Mouse (Mus musculus) hindbrain, embryonic 11.5 days (tissue): ENCODE measurements around the gene Shisa3. TPM values are rescaled to one million over a fixed set of nuclear protein-coding genes. Genes with fewer than 3 reads are reported as not detected.

Experiments used
- ATAC-seq: fragments of 200-750 bp; cut with Nextera tagmentation; 2 replicates; pipeline ENCODE4 v1.8.0; 2017; ENCODE audit warnings: mild to moderate bottlenecking, moderate TSS enrichment, moderate library complexity; ENCODE audit not compliant: low FRiP score
- DNase-seq: peaks from one replicate; pipeline ENCODE4 v3.0.0-alpha.2; 2015; ENCODE audit warnings: low spot score
- H3K27ac ChIP-seq: fragments of 300-500 bp; sonication (generic); 2 replicates; pipeline ENCODE4 v1.5.1; 2014; ENCODE audit warnings: mild to moderate bottlenecking, low read depth, low read length
- H3K27me3 ChIP-seq: fragments of 300-500 bp; sonication (generic); 2 replicates; pipeline ENCODE4 v1.6.1; 2014; ENCODE audit warnings: mild to moderate bottlenecking, low read length, moderate library complexity, mixed read lengths; ENCODE audit not compliant: control insufficient read depth, insufficient read depth
- H3K36me3 ChIP-seq: fragments of 300-500 bp; sonication (generic); 2 replicates; pipeline ENCODE4 v1.6.1; 2014; ENCODE audit warnings: mild to moderate bottlenecking, low read length, moderate library complexity, mixed read lengths; ENCODE audit not compliant: control insufficient read depth, insufficient read depth
- H3K4me1 ChIP-seq: fragments of 300-500 bp; sonication (generic); replicated peaks from 2 replicates; pipeline ENCODE4 v1.6.1; 2014; ENCODE audit warnings: low read length, mixed read lengths; ENCODE audit not compliant: control insufficient read depth, insufficient read depth
- H3K4me2 ChIP-seq: fragments of 300-500 bp; sonication (generic); replicated peaks from 2 replicates; pipeline ENCODE4 v1.6.1; 2014; ENCODE audit warnings: mild to moderate bottlenecking, low read depth, low read length
- H3K4me3 ChIP-seq: fragments of 300-500 bp; sonication (generic); 2 replicates; pipeline ENCODE4 v1.5.1; 2014; ENCODE audit warnings: low read depth, low read length
- H3K9ac ChIP-seq: fragments of 300-500 bp; sonication (generic); 2 replicates; pipeline ENCODE4 v1.6.1; 2014; ENCODE audit warnings: low read depth, low read length
- H3K9me3 ChIP-seq: fragments of 300-500 bp; sonication (generic); 2 replicates; pipeline ENCODE4 v1.6.1; 2016; ENCODE audit warnings: low read length; ENCODE audit not compliant: control insufficient read depth
- WGBS: fragments of 180-500 bp; shearing (Covaris S2); extraction: QIAGEN DNeasy Blood & Tissue Kit; methylation state at CpG from one replicate; pipeline ENCODE4 v1.1.7; 2014; 5-methylcytosine and 5-hydroxymethylcytosine counted together
- polyA plus RNA-seq: library from polyadenylated mRNA; unstranded; fragments of >200 nt; fragmentation: Nextera tagmentation; extraction: Ambion mirVana; gene quantifications from 2 replicates; pipeline ENCODE4 v1.2.1, GENCODE M21; 2014

The Shisa3 gene
- polyA plus RNA-seq, 1 experiment from 2014 or later = 5.1 TPM

DNA sequence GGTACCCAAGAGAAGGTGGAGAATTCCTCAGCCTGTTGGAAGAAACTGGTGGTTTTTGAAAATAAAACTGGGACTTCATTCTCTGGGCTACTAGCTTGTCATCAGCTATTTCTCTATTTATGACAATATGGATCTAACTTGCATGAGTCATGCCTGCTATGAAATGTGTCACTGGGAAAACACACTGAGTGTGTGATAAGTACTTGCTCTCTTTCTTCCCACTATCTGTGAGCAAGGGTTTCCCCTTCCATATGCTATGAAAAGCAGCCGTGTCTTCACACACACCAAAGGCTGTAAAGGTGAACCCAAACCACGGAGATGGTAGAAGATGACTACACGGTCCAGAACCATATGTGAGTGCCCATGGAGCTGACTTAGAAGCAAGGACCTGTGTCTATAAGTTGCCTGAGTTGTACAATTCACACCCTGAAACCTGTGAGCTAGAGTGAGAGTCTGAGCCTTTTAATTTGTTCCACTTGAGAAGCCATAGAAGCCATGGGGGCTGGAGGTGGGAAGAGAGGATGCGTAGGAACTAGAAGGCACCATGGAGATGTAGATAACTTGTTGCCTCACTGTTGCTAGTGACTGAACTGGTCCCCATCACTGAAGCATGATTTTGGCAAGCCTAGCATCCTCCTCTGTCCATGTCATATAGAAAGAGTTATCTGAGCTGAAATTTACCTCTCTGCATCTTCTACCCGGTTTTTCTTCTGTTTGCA is 36.0 kb downstream of the Shisa3 start:
- DNase-seq (no peak), ATAC-seq (no peak)
- Histone ChIP-seq H3K4me3 (no peak overlapping the region), H3K4me1 (no peaks in the 10 kb centered on the region), H3K9me3 (no peaks in the 10 kb centered on the region), H3K27me3 (no peaks in the 10 kb centered on the region; the same call in 1 of the 2 replicates), H3K9ac (no peak overlapping the region), H3K36me3 (no peaks in the 10 kb centered on the region), H3K27ac (no peak overlapping the region), H3K4me2 (no peak overlapping the region)
- 96% methylated on average over 5 of the region's 5 CpGs for WGBS

DNA sequence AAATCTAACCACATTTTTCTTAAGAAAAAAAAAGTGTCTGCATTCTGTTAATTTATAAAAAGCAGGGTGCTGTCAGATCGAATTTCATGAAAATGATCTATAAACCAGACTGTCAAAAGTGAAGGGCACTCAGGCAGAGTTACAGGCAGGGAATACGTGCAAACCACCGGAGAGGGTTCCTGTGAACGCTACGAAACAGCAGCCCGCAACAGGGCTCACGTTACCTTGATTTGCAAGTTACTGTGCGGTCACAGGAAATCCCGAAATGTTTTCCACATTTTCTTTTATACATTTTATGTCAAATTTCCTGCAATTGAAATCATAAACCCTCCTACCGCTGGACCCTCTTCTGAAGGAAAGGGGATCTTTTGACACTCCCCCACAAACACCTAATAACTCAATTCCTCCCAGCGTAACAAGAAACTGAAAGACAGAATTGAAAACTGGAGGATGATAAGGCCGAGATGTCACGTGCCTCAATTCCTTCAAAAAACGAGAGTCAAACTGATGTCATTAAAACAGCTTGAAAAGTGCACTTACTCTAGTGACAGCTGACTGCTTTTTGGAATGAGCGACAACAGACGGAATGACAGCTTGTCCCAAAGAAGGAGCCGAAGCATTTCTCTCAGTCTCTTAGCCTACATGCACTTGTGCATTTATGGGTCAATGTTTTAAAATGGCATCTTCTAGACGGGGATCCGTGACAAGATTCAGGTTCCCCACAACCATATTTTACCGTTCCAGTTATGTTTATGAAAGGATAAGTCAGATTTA is 39.3 kb downstream of the Shisa3 start:
- no peak for DNase-seq
- Histone ChIP-seq H3K9ac (no peak overlapping the region), H3K36me3 (no peaks in the 10 kb centered on the region), H3K4me2 (no peak overlapping the region), H3K4me1 (no peaks in the 10 kb centered on the region), H3K27ac (no peak overlapping the region), H3K9me3 (no peaks in the 10 kb centered on the region), H3K4me3 (no peak overlapping the region), H3K27me3 (no peaks in the 10 kb centered on the region; the same call in 1 of the 2 replicates)
- WGBS = 79% methylated on average over 20 of the region's 20 CpGs
- no peak for ATAC-seq

DNA sequence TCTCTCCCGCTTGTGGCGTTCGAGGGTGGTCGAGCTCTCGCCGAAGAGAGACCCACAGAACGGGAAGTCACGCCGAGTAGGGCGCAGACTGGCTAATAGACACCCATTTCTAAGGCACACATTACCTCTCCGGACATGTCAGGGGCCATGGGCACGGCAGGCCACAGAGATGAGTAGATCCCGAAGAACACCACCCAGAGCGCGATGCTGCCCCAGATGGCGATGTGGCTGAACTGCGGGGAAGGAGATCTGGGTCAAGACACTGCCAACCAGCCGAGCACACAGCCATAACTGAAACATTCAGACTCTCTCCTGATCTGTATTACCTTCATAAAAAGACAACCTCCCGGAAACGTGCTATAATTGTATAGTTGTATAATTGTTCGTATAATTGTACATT is 39.9 kb downstream of the Shisa3 start:
- no peaks in the 10 kb centered on the region for H3K36me3 ChIP-seq
- no peaks in the 10 kb centered on the region for H3K4me1 ChIP-seq
- H3K27ac ChIP-seq = no peak overlapping the region
- H3K9me3 ChIP-seq = no peaks in the 10 kb centered on the region
- no peak overlapping the region for H3K4me3 ChIP-seq
- DNase-seq (peak; percentile 24), ATAC-seq (no peak)
- H3K4me2 ChIP-seq = no peak overlapping the region
- WGBS = 77% methylated on average over 21 of the region's 21 CpGs
- no peaks in the 10 kb centered on the region; the same call in 1 of the 2 replicates for H3K27me3 ChIP-seq
- no peak overlapping the region for H3K9ac ChIP-seq

DNA sequence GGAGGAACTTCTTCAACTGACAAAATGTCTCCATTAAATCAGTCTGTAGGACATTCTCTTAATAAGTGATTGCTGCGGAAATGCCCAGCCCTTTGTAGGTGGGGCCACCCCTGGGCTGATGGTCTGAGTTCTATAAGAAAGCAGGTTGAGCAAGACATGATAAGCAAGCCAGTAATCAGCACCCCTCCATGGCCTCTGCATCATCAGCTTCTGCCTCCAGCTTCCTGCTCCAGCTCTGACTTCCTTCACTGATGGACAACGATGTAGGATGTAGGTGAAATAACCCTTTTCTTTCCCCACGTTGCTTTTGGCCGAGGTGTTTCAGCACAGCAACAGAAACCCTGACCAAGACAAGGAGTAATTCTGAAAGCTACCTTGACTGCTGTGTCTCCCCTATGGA is 41.5 kb downstream of the Shisa3 start:
- H3K36me3 ChIP-seq = no peaks in the 10 kb centered on the region
- no peak overlapping the region for H3K27ac ChIP-seq
- H3K9ac ChIP-seq = no peak overlapping the region
- no peaks in the 10 kb centered on the region for H3K9me3 ChIP-seq
- WGBS = 89% methylated on average over 4 of the region's 4 CpGs
- peaks cover 5% of the 10 kb centered on the region for H3K27me3 ChIP-seq
- ATAC-seq (no peak), DNase-seq (no peak)
- H3K4me1 ChIP-seq = no peaks in the 10 kb centered on the region
- H3K4me3 ChIP-seq = no peak overlapping the region
- H3K4me2 ChIP-seq = no peak overlapping the region

DNA sequence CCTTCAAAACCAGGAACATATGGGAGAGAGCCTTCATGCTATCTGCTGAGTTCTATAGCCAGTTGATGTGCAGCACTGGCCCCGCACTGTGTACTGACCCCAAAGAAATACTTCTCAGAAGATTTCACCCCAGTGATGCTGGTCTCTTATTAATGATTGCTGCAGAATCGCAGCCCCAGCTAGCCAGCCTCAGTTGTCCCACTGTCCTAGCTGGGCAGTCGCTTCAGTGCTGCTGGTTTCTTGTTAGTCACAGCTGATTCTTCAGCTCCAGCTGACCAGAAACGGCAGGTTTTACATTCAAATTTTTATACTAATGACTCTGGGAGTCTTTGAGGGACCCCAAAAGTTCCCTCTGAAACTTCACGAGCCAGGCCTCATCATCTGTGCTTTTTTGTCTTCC is 42.3 kb downstream of the Shisa3 start:
- Histone ChIP-seq H3K9me3 (no peaks in the 10 kb centered on the region), H3K4me3 (no peak overlapping the region), H3K4me2 (no peak overlapping the region), H3K27me3 (peaks cover 7% of the 10 kb centered on the region), H3K9ac (no peak overlapping the region), H3K27ac (no peak overlapping the region), H3K36me3 (no peaks in the 10 kb centered on the region), H3K4me1 (no peaks in the 10 kb centered on the region)
- ATAC-seq (no peak), DNase-seq (no peak)
- WGBS = 87% methylated on average over 5 of the region's 5 CpGs

DNA sequence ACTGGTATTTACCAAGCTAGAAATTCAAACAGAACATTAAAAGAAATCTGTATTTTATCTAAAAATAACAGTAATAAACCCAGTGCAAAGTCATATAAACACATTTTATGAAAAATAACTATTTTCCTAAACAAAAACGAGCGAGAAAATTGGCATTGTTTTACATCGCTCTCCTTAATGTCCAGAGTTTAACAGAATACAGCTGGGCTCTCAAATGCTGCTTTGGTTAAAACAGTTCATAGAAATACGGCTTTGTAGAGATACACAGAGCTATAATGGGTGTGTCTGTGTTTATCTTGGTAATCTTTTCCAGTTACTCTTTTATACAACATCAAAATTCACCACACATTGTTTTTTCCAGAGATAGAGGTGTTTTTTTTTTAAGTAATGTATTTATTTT is 44.8 kb downstream of the Shisa3 start:
- Histone ChIP-seq H3K9me3 (no peaks in the 10 kb centered on the region), H3K4me1 (0 out of 2 replicates have a peak, but pooled peaks cover 2% of the 10 kb centered on the region), H3K9ac (no peak overlapping the region), H3K27me3 (peaks cover 7% of the 10 kb centered on the region), H3K4me3 (no peak overlapping the region), H3K4me2 (no peak overlapping the region), H3K36me3 (no peaks in the 10 kb centered on the region), H3K27ac (no peak overlapping the region)
- ATAC-seq (no peak), DNase-seq (no peak)
- WGBS = 94% methylated on average over 4 of the region's 4 CpGs

DNA sequence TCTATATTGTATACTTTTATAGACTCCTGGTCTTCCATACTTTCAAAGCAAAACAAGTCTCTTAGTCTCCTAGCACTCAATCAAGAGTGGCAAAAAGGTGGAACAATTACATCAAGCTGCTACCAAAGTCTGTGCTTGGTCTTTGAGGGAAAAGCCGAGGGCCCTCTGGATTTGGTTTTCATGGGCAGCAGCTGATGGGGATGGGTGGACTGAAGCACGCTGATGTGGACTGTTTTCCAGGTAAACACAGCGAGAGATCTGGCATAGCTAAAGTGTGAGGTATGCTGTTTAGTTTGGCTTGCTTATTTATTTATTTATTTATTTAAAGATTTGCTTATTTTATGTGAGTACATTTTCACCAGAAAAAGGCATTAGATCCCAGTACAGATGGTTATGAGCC is 45.9 kb downstream of the Shisa3 start:
- H3K9me3 ChIP-seq = no peaks in the 10 kb centered on the region
- peaks cover 10% of the 10 kb centered on the region for H3K27me3 ChIP-seq
- no peaks in the 10 kb centered on the region for H3K36me3 ChIP-seq
- WGBS = 93% methylated on average over 3 of the region's 3 CpGs
- no peak overlapping the region for H3K4me3 ChIP-seq
- no peak overlapping the region for H3K4me2 ChIP-seq
- ATAC-seq = no peak
- H3K9ac ChIP-seq = no peak overlapping the region
- H3K4me1 ChIP-seq = 0 out of 2 replicates have a peak, but pooled peaks cover 2% of the 10 kb centered on the region
- no peak for DNase-seq
- H3K27ac ChIP-seq = no peak overlapping the region

DNA sequence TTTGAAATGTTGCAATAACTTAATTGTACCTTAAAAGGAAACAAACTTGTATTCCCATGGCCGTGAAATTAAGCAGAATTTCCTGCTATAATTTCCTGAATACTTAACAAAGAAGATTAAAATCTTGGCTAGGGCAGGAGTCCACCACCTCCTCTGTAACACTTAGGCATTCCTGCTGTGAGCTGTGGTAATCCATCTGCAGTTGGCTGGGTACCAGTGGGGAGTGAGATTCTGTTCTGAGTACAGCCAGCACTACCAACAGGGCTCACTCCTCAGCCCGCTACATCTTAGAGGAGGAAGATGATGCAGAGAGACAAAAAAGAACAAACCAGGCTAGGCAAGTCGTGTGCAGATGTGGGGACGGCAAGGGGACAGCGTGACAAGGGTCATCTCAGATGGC is 46.9 kb downstream of the Shisa3 start:
- 66% methylated on average over 5 of the region's 5 CpGs for WGBS
- Histone ChIP-seq H3K27ac (no peak overlapping the region), H3K36me3 (no peaks in the 10 kb centered on the region), H3K4me2 (no peak overlapping the region), H3K4me3 (no peak overlapping the region), H3K9me3 (no peaks in the 10 kb centered on the region), H3K9ac (no peak overlapping the region), H3K27me3 (peaks cover 16% of the 10 kb centered on the region), H3K4me1 (0 out of 2 replicates have a peak, but pooled peaks cover 2% of the 10 kb centered on the region)
- ATAC-seq (no peak), DNase-seq (no peak)
